In genomic region chr6:67532665-67533440, GRCm38 (mm10) we compare ENCODE assay signal across 9 mouse cellular contexts. TPM values are rescaled to one million over a fixed set of nuclear protein-coding genes. Genes with fewer than 3 reads are reported as not detected.
DNase-seq lines count a peak whose midpoint lies in the region; ATAC-seq and TF ChIP-seq lines count a peak whose summit lies in the region.
"Had no signal": no experiment of that assay in that cellular context is flagged by ENCODE, and none has a peak within 500 bp of the region (broad histone marks: within the 10 kb centered on the region; RNA-seq: fewer than 3 reads in every experiment).

No protein-coding gene starts in this region.

- ATAC-seq in heart, embryonic 12.5 days (ENCODE audit: insufficient number of reproducible peaks, low FRiP score), result no peak
- ATAC-seq in embryonic facial prominence, embryonic 14.5 days (ENCODE audit: low read depth), result peak; percentile 82
- peak; percentile 89 for ATAC-seq in lung, embryonic 15.5 days (ENCODE audit: borderline replicate concordance, extremely low read depth, low FRiP score, low TSS enrichment)
- peak; percentile 26; the same call in 1 of the 2 replicates for ATAC-seq in neural tube, embryonic 15.5 days (ENCODE audit: low FRiP score)

- 9% methylated on average over 29 of the region's 29 CpGs for WGBS in heart, embryonic 12.5 days
- WGBS in heart, adult 2 months, result 12% methylated on average over 29 of the region's 29 CpGs
- 7% methylated on average over 29 of the region's 29 CpGs for WGBS in embryonic facial prominence, embryonic 14.5 days
- 5% methylated on average over 29 of the region's 29 CpGs for WGBS in lung, embryonic 15.5 days
- 8% methylated on average over 29 of the region's 29 CpGs for WGBS in neural tube, embryonic 15.5 days

- no peaks in the 10 kb centered on the region for H3K79me2 ChIP-seq in heart, adult 2 months (replicated peaks; ENCODE audit: control insufficient read depth, insufficient read depth, low read length)

- H3K36me3 ChIP-seq in heart, embryonic 12.5 days, result no peaks in the 10 kb centered on the region
- H3K36me3 ChIP-seq in heart, adult 2 months (ENCODE audit: control insufficient read depth, insufficient read depth, low read length), result no peaks in the 10 kb centered on the region
- H3K36me3 ChIP-seq in embryonic facial prominence, embryonic 14.5 days (ENCODE audit: control insufficient read depth, insufficient read depth, low read length), result no peaks in the 10 kb centered on the region
- no peaks in the 10 kb centered on the region for H3K36me3 ChIP-seq in lung, embryonic 15.5 days
- H3K36me3 ChIP-seq in neural tube, embryonic 15.5 days, result no peaks in the 10 kb centered on the region

- TF ChIP-seq CTCF in heart, adult 2 months (IDR thresholded peaks at IDR 0.05), result no peak

- no peak overlapping the region for H3K27ac ChIP-seq in heart, embryonic 12.5 days (ENCODE audit: poor library complexity, severe bottlenecking)
- H3K27ac ChIP-seq in heart, adult 2 months, result no peak overlapping the region
- H3K27ac ChIP-seq in embryonic facial prominence, embryonic 14.5 days (replicated peaks; ENCODE audit: low read depth, low read length), result no peak overlapping the region
- peak overlapping the region; percentile 74 for H3K27ac ChIP-seq in lung, embryonic 15.5 days
- no peak overlapping the region for H3K27ac ChIP-seq in neural tube, embryonic 15.5 days (replicated peaks)

- intact Hi-C loops in heart, adult 2 months (cut with DNase I), result no loop called here

- H3K4me1 ChIP-seq in heart, embryonic 12.5 days (replicated peaks), result peaks cover 17% of the 10 kb centered on the region
- no peaks in the 10 kb centered on the region for H3K4me1 ChIP-seq in heart, adult 2 months (ENCODE audit: control insufficient read depth, insufficient read depth, low read length)
- peaks cover 15% of the 10 kb centered on the region for H3K4me1 ChIP-seq in embryonic facial prominence, embryonic 14.5 days (ENCODE audit: control insufficient read depth, insufficient read depth, low read length)
- no peaks in the 10 kb centered on the region; the same call in none of the 2 replicates for H3K4me1 ChIP-seq in lung, embryonic 15.5 days
- peaks cover 27% of the 10 kb centered on the region for H3K4me1 ChIP-seq in neural tube, embryonic 15.5 days

- H3K4me3 ChIP-seq in heart, embryonic 12.5 days, result peak overlapping the region; percentile 31
- no peak overlapping the region for H3K4me3 ChIP-seq in heart, adult 2 months
- H3K4me3 ChIP-seq in embryonic facial prominence, embryonic 14.5 days (ENCODE audit: low read depth, low read length), result peak overlapping the region; percentile 45; the same call in 1 of the 2 replicates
- H3K4me3 ChIP-seq in lung, embryonic 15.5 days, result no peak overlapping the region
- peak overlapping the region; percentile 28 for H3K4me3 ChIP-seq in neural tube, embryonic 15.5 days (replicated peaks)

- H3K9me3 ChIP-seq in heart, embryonic 12.5 days (replicated peaks), result no peaks in the 10 kb centered on the region
- H3K9me3 ChIP-seq in embryonic facial prominence, embryonic 14.5 days (ENCODE audit: control insufficient read depth, low read length), result 0 out of 2 replicates have a peak, but pooled peaks cover under 1% of the 10 kb centered on the region
- H3K9me3 ChIP-seq in lung, embryonic 15.5 days, result no peaks in the 10 kb centered on the region
- H3K9me3 ChIP-seq in neural tube, embryonic 15.5 days (replicated peaks), result no peaks in the 10 kb centered on the region

- H3K27me3 ChIP-seq in heart, embryonic 12.5 days (replicated peaks), result peaks cover 60% of the 10 kb centered on the region
- H3K27me3 ChIP-seq in heart, adult 2 months (ENCODE audit: control insufficient read depth, insufficient read depth, low read length), result peaks cover 13% of the 10 kb centered on the region
- H3K27me3 ChIP-seq in embryonic facial prominence, embryonic 14.5 days (replicated peaks; ENCODE audit: control insufficient read depth, insufficient read depth, low read length), result peaks cover 55% of the 10 kb centered on the region
- H3K27me3 ChIP-seq in lung, embryonic 15.5 days, result peaks cover 51% of the 10 kb centered on the region
- H3K27me3 ChIP-seq in neural tube, embryonic 15.5 days (replicated peaks), result peaks cover 61% of the 10 kb centered on the region

- TF ChIP-seq POLR2A in heart, adult 2 months (IDR thresholded peaks at IDR 0.05; ENCODE audit: insufficient read depth, low read depth, low read length), result no peak

- no peak overlapping the region for H3K9ac ChIP-seq in heart, embryonic 12.5 days
- no peak overlapping the region for H3K9ac ChIP-seq in heart, adult 2 months (ENCODE audit: low read depth, low read length)
- no peak overlapping the region for H3K9ac ChIP-seq in embryonic facial prominence, embryonic 14.5 days (ENCODE audit: low read depth, low read length)
- H3K9ac ChIP-seq in lung, embryonic 15.5 days, result no peak overlapping the region
- H3K9ac ChIP-seq in neural tube, embryonic 15.5 days (replicated peaks), result no peak overlapping the region

- no peak for TF ChIP-seq EP300 in heart, adult 2 months (IDR thresholded peaks at IDR 0.05; ENCODE audit: insufficient read depth, low read depth, low read length)

- no peak for DNase-seq in heart, adult 2 months
- DNase-seq in embryonic facial prominence, embryonic 14.5 days (ENCODE audit: low spot score), result peak; percentile 78
- DNase-seq in kidney, adult 18-20 months, result peak; percentile 59
- DNase-seq in urinary bladder, postnatal 4 days (ENCODE audit: low spot score in 2 of 2), result peak; percentile 68 to 75
- no peak for DNase-seq in MN1 (ENCODE audit: low spot score)

- peak overlapping the region; percentile 64 for H3K4me2 ChIP-seq in heart, embryonic 12.5 days
- peak overlapping the region; percentile 49 for H3K4me2 ChIP-seq in embryonic facial prominence, embryonic 14.5 days (ENCODE audit: low read depth, low read length)
- H3K4me2 ChIP-seq in lung, embryonic 15.5 days, result peak overlapping the region; percentile 42
- H3K4me2 ChIP-seq in neural tube, embryonic 15.5 days, result peak overlapping the region; percentile 52

RNA-seq across cellular contexts. Expression of gene Tacstd2, which starts 2.7 kb away (rescaled TPM):
- polyA plus RNA-seq in heart, embryonic 12.5 days (2016; fragmentation: Nextera tagmentation; extraction: Ambion mirVana), result 0.49 and 2.0 TPM in 2 replicates
- under 1 TPM; 0.11 to 0.18 TPM for total RNA-seq in heart, adult 2 months (2021)
- polyA plus RNA-seq in heart, adult 2 months (2012; rRNA removed), result 0.18 and 1.5 TPM in 2 replicates
- polyA plus RNA-seq in embryonic facial prominence, embryonic 14.5 days (2014; fragmentation: Nextera tagmentation; extraction: Ambion mirVana), result 52.5 and 79.3 TPM in 2 replicates
- polyA plus RNA-seq in lung, embryonic 15.5 days (2015; fragmentation: Nextera tagmentation; extraction: Ambion mirVana), result 15.6 and 16.8 TPM in 2 replicates
- 0.73 and 5.6 TPM in 2 replicates for polyA plus RNA-seq in neural tube, embryonic 15.5 days (2015; fragmentation: Nextera tagmentation; extraction: Ambion mirVana)
- total RNA-seq: MEL had no signal

RNA-seq across cellular contexts. Expression of gene Il23r, which starts 41.2 kb away (rescaled TPM):
- polyA plus RNA-seq in heart, embryonic 12.5 days (2016; fragmentation: Nextera tagmentation; extraction: Ambion mirVana), result not detected in 2 replicates
- not detected for total RNA-seq in heart, adult 2 months (2021)
- not detected in 2 replicates for polyA plus RNA-seq in heart, adult 2 months (2012; rRNA removed)
- 0.13 TPM in 1 of 2 replicates, not detected in the other for polyA plus RNA-seq in embryonic facial prominence, embryonic 14.5 days (2014; fragmentation: Nextera tagmentation; extraction: Ambion mirVana)
- not detected in 2 replicates for polyA plus RNA-seq in lung, embryonic 15.5 days (2015; fragmentation: Nextera tagmentation; extraction: Ambion mirVana)
- not detected in 2 replicates for polyA plus RNA-seq in neural tube, embryonic 15.5 days (2015; fragmentation: Nextera tagmentation; extraction: Ambion mirVana)
- total RNA-seq: MEL had no signal

Comparison
In these comparisons a context has a peak if more than half of its experiments do, and no peak if none do; other contexts are left out.
1. H3K4me3 ChIP-seq: peak in heart, embryonic 12.5 days (single experiment), embryonic facial prominence, embryonic 14.5 days (single experiment) and neural tube, embryonic 15.5 days (single experiment); none in heart, adult 2 months (single experiment) and lung, embryonic 15.5 days (single experiment).
2. DNase-seq: peak in embryonic facial prominence, embryonic 14.5 days (single experiment), kidney, adult 18-20 months (single experiment) and urinary bladder, postnatal 4 days (2 of 2); none in heart, adult 2 months (0 of 2) and MN1 (single experiment).
3. Peak in every context shown above with its lines, with median percentiles within 50 percentile points of each other: H3K4me2 ChIP-seq.